Comparison of ENCODE assay signal across 22 mouse cellular contexts in genomic region chr10:128503532-128503931, GRCm38 (mm10). TPM values are rescaled to one million over a fixed set of nuclear protein-coding genes. Genes with fewer than 3 reads are reported as not detected.
DNase-seq lines count a peak whose midpoint lies in the region; ATAC-seq and TF ChIP-seq lines count a peak whose summit lies in the region.
"Had no signal": no experiment of that assay in that cellular context is flagged by ENCODE, and none has a peak within 500 bp of the region (broad histone marks: within the 10 kb centered on the region; RNA-seq: fewer than 3 reads in every experiment).

No protein-coding gene starts in this region.

- 0 out of 2 replicates have a peak overlapping the region, but pooled peaks have one; percentile 28 for H3K9ac ChIP-seq in heart, adult 2 months (ENCODE audit: low read depth, low read length)
- no peak overlapping the region for H3K9ac ChIP-seq in liver, embryonic 13.5 days
- H3K9ac ChIP-seq in liver, postnatal 0 days (replicated peaks), result no peak overlapping the region
- no peak overlapping the region for H3K9ac ChIP-seq in MEL (ENCODE audit: control insufficient read depth, low read depth, low read length, poor library complexity, severe bottlenecking)
- H3K9ac ChIP-seq: embryonic facial prominence, embryonic 15.5 days; heart, embryonic 15.5 days; hindbrain, embryonic 14.5 days had no signal

- TF ChIP-seq POLR2A in heart, adult 2 months (IDR thresholded peaks at IDR 0.05; ENCODE audit: insufficient read depth, low read depth, low read length), result no peak
- TF ChIP-seq POLR2A in MEL (IDR thresholded peaks at IDR 0.05; ENCODE audit: control insufficient read depth in 1 of 2, insufficient read depth in 1 of 2, low read depth in 1 of 2, low read length in 2 of 2, poor library complexity in 1 of 2), result no peak

- TF ChIP-seq EP300 in heart, adult 2 months (IDR thresholded peaks at IDR 0.05; ENCODE audit: insufficient read depth, low read depth, low read length), result no peak
- no peak for TF ChIP-seq EP300 in liver, postnatal 0 days (IDR thresholded peaks at IDR 0.05; ENCODE audit: low read depth)
- no peak for TF ChIP-seq EP300 in MEL (IDR thresholded peaks at IDR 0.05; ENCODE audit: low read depth in 1 of 2, low read length in 2 of 2)

- DNase-seq in heart, adult 2 months, result no peak
- no peak for DNase-seq in heart, postnatal 10 days
- DNase-seq in liver, embryonic 13.5 days, result no peak
- no peak for DNase-seq in liver, postnatal 0 days
- DNase-seq in MEL (ENCODE audit: low read depth, low spot score), result no peak
- no peak for DNase-seq in ovary, postnatal 10 days (ENCODE audit: low spot score)
- DNase-seq: adrenal gland, adult 8-10 months; adrenal gland, postnatal 36 days; cerebellum, adult 11 months; cerebellum, adult 8-10 months; cerebellum, postnatal 14 days; embryo, embryonic 11 days; gastrocnemius, postnatal 14 days had no signal

- no peaks in the 10 kb centered on the region for H3K36me3 ChIP-seq in heart, adult 2 months (ENCODE audit: control insufficient read depth, insufficient read depth, low read length)
- no peaks in the 10 kb centered on the region for H3K36me3 ChIP-seq in liver, embryonic 13.5 days
- no peaks in the 10 kb centered on the region for H3K36me3 ChIP-seq in liver, postnatal 0 days (replicated peaks; ENCODE audit: insufficient read depth, low read length)
- peaks cover 0 to 20% of the 10 kb centered on the region in 2 experiments; a peak in 2 of 4 replicates for H3K36me3 ChIP-seq in MEL (ENCODE audit: control insufficient read depth in 1 of 2, insufficient read depth in 2 of 2, low read length in 2 of 2)
- H3K36me3 ChIP-seq: heart, embryonic 15.5 days had no signal

- WGBS in heart, adult 2 months, result 66% methylated on average over 8 of the region's 8 CpGs
- WGBS in liver, embryonic 13.5 days (ENCODE audit: insufficient replicate concordance), result 79% methylated on average over 8 of the region's 8 CpGs
- WGBS in liver, postnatal 0 days (ENCODE audit: insufficient replicate concordance), result 75% methylated on average over 8 of the region's 8 CpGs

- no peaks in the 10 kb centered on the region for H3K9me3 ChIP-seq in liver, embryonic 13.5 days (replicated peaks)
- no peaks in the 10 kb centered on the region for H3K9me3 ChIP-seq in liver, postnatal 0 days (ENCODE audit: low read length)
- no peaks in the 10 kb centered on the region for H3K9me3 ChIP-seq in MEL (replicated peaks; ENCODE audit: insufficient read depth, low read length)
- H3K9me3 ChIP-seq: embryonic facial prominence, embryonic 15.5 days; heart, embryonic 15.5 days; hindbrain, embryonic 10.5 days had no signal

- H3K4me1 ChIP-seq in heart, adult 2 months (ENCODE audit: control insufficient read depth, insufficient read depth, low read length), result peaks cover 6% of the 10 kb centered on the region
- H3K4me1 ChIP-seq in liver, embryonic 13.5 days (replicated peaks), result peaks cover 54% of the 10 kb centered on the region
- H3K4me1 ChIP-seq in liver, postnatal 0 days (ENCODE audit: insufficient read depth), result peaks cover 31% of the 10 kb centered on the region
- peaks cover 11 to 21% of the 10 kb centered on the region in 2 experiments for H3K4me1 ChIP-seq in MEL (ENCODE audit: control insufficient read depth in 1 of 2, insufficient read depth in 2 of 2, low read length in 2 of 2)
- H3K4me1 ChIP-seq in brown adipose tissue, adult 24 weeks (ENCODE audit: control insufficient read depth, insufficient read depth, insufficient read length, low read length), result peaks cover 9% of the 10 kb centered on the region

- no peak overlapping the region for H3K4me2 ChIP-seq in liver, embryonic 13.5 days
- H3K4me2 ChIP-seq in liver, postnatal 0 days (ENCODE audit: low read depth, low read length), result no peak overlapping the region
- H3K4me2 ChIP-seq: embryonic facial prominence, embryonic 15.5 days; heart, embryonic 11.5 days; heart, embryonic 15.5 days; hindbrain, embryonic 14.5 days had no signal

- H3K27ac ChIP-seq in heart, adult 2 months, result peak overlapping the region; percentile 79
- 0 out of 2 replicates have a peak overlapping the region, but pooled peaks have one; percentile 3 for H3K27ac ChIP-seq in liver, embryonic 13.5 days
- H3K27ac ChIP-seq in liver, postnatal 0 days (ENCODE audit: low read depth), result no peak overlapping the region
- peak overlapping the region; percentile 78 for H3K27ac ChIP-seq in MEL (ENCODE audit: control insufficient read depth, low read depth, low read length)
- H3K27ac ChIP-seq in brown adipose tissue, adult 24 weeks (replicated peaks; ENCODE audit: low read depth, low read length), result peak overlapping the region; percentile 91
- H3K27ac ChIP-seq: embryonic facial prominence, embryonic 15.5 days; forebrain, embryonic 10.5 days; heart, embryonic 15.5 days; hindbrain, embryonic 10.5 days; hindbrain, embryonic 14.5 days had no signal

- intact Hi-C loops in heart, adult 2 months (cut with DNase I), result no loop called here
- intact Hi-C loops in heart, postnatal 10 days (cut with DNase I), result no loop called here

- no peak for ATAC-seq in liver, embryonic 13.5 days (ENCODE audit: low read depth)
- ATAC-seq in liver, postnatal 0 days, result no peak
- ATAC-seq: forebrain, embryonic 14.5 days had no signal

- no peaks in the 10 kb centered on the region; the same call in 1 of the 2 replicates for H3K79me2 ChIP-seq in heart, adult 2 months (replicated peaks; ENCODE audit: control insufficient read depth, insufficient read depth, low read length)
- H3K79me2 ChIP-seq in MEL (ENCODE audit: control insufficient read depth, insufficient read depth, low read length, poor library complexity), result no peaks in the 10 kb centered on the region; the same call in 1 of the 2 replicates

- H3K27me3 ChIP-seq in heart, adult 2 months (ENCODE audit: control insufficient read depth, insufficient read depth, low read length), result no peaks in the 10 kb centered on the region
- no peaks in the 10 kb centered on the region for H3K27me3 ChIP-seq in liver, embryonic 13.5 days
- H3K27me3 ChIP-seq in liver, postnatal 0 days (ENCODE audit: insufficient read depth, low read length), result no peaks in the 10 kb centered on the region
- H3K27me3 ChIP-seq in MEL (ENCODE audit: control insufficient read depth in 1 of 2, insufficient read depth in 2 of 2, low read length in 2 of 2), result no peaks in the 10 kb centered on the region
- H3K27me3 ChIP-seq: embryonic facial prominence, embryonic 15.5 days; heart, embryonic 15.5 days had no signal

- TF ChIP-seq RAD21 in MEL (IDR thresholded peaks at IDR 0.05; ENCODE audit: low read depth, low read length), result no peak

- H3K4me3 ChIP-seq in heart, adult 2 months, result peak overlapping the region; percentile 31
- no peak overlapping the region for H3K4me3 ChIP-seq in liver, embryonic 13.5 days (replicated peaks)
- no peak overlapping the region for H3K4me3 ChIP-seq in liver, postnatal 0 days (ENCODE audit: low read depth, low read length)
- H3K4me3 ChIP-seq in MEL (ENCODE audit: control insufficient read depth in 1 of 2, insufficient read depth in 1 of 2, low read depth in 2 of 2, low read length in 2 of 2), result no peak overlapping the region
- peak overlapping the region; percentile 45 for H3K4me3 ChIP-seq in brown adipose tissue, adult 24 weeks (ENCODE audit: insufficient read depth, low read depth, low read length)
- H3K4me3 ChIP-seq: embryonic facial prominence, embryonic 15.5 days; erythroblast, embryonic 14.5 days; forebrain, embryonic 10.5 days; heart, embryonic 15.5 days; hindbrain, embryonic 10.5 days had no signal

- TF ChIP-seq CTCF in heart, adult 2 months (IDR thresholded peaks at IDR 0.05), result no peak
- no peak for TF ChIP-seq CTCF in liver, postnatal 0 days (IDR thresholded peaks at IDR 0.05; ENCODE audit: low read depth)
- no peak for TF ChIP-seq CTCF in MEL (IDR thresholded peaks at IDR 0.05 in 2 of 3, conservative IDR thresholded peaks at IDR 0.05 in 1 of 3; ENCODE audit: control insufficient read depth in 1 of 3, insufficient read depth in 1 of 3, low read depth in 2 of 3, low read length in 3 of 3, poor library complexity in 1 of 3, severe bottlenecking in 1 of 3)

RNA-seq across cellular contexts. Expression of gene Myl6b, which starts 5.0 kb away (rescaled TPM):
- 1 to 10 TPM; 3.5 to 3.8 TPM for total RNA-seq in heart, adult 2 months (2021)
- polyA plus RNA-seq in heart, adult 2 months (2012; rRNA removed), result 2.9 and 4.1 TPM in 2 replicates
- 1 to 10 TPM; 4.1 to 4.5 TPM for total RNA-seq in heart, postnatal 10 days (2021)
- 1.2 and 1.3 TPM in 2 replicates for polyA plus RNA-seq in liver, embryonic 13.5 days (2015; fragmentation: Nextera tagmentation; extraction: Ambion mirVana)
- 1.5 and 1.7 TPM in 2 replicates for polyA plus RNA-seq in liver, postnatal 0 days (2015; fragmentation: Nextera tagmentation; extraction: Ambion mirVana)
- total RNA-seq in MEL (2012; rRNA removed), result 1.8 and 2.6 TPM in 2 replicates
- 10 to 100 TPM in 1 of 2 experiments, not detected in 1; 18.8 TPM for polyA plus RNA-seq in MEL (2012; ENCODE audit: insufficient read depth in 1 of 2, insufficient read length in 2 of 2, low read depth in 1 of 2, low replicate concordance in 2 of 2, missing spikeins in 1 of 2)
- polyA plus RNA-seq in brown adipose tissue, adult 24 weeks (2012; ENCODE audit: insufficient read depth, insufficient read length, missing spikeins), result 13.5 and 24.5 TPM in 2 replicates

RNA-seq across cellular contexts. Expression of gene Myl6, which starts 9.6 kb away (rescaled TPM):
- 100 to 1,000 TPM; 242 to 302 TPM for total RNA-seq in heart, adult 2 months (2021)
- 379 and 468 TPM in 2 replicates for polyA plus RNA-seq in heart, adult 2 months (2012; rRNA removed)
- 100 to 1,000 TPM; 500 to 506 TPM for total RNA-seq in heart, postnatal 10 days (2021)
- 498 and 524 TPM in 2 replicates for polyA plus RNA-seq in liver, embryonic 13.5 days (2015; fragmentation: Nextera tagmentation; extraction: Ambion mirVana)
- 437 and 442 TPM in 2 replicates for polyA plus RNA-seq in liver, postnatal 0 days (2015; fragmentation: Nextera tagmentation; extraction: Ambion mirVana)
- total RNA-seq in MEL (2012; rRNA removed), result 560 and 589 TPM in 2 replicates
- polyA plus RNA-seq in MEL (2012; ENCODE audit: insufficient read depth in 1 of 2, insufficient read length in 2 of 2, low read depth in 1 of 2, low replicate concordance in 2 of 2, missing spikeins in 1 of 2), result 100 to 1,000 TPM in 1 of 2 experiments, not detected in 1; 399 TPM
- 1,414 and 1,508 TPM in 2 replicates for polyA plus RNA-seq in brown adipose tissue, adult 24 weeks (2012; ENCODE audit: insufficient read depth, insufficient read length, missing spikeins)

RNA-seq across cellular contexts. Expression of gene Esyt1, which starts 22.1 kb away (rescaled TPM):
- 10 to 100 TPM; 16.4 to 17.9 TPM for total RNA-seq in heart, adult 2 months (2021)
- polyA plus RNA-seq in heart, adult 2 months (2012; rRNA removed), result 23.6 and 24.7 TPM in 2 replicates
- total RNA-seq in heart, postnatal 10 days (2021), result 10 to 100 TPM; 28.5 to 29.9 TPM
- polyA plus RNA-seq in liver, embryonic 13.5 days (2015; fragmentation: Nextera tagmentation; extraction: Ambion mirVana), result 9.9 and 10.6 TPM in 2 replicates
- polyA plus RNA-seq in liver, postnatal 0 days (2015; fragmentation: Nextera tagmentation; extraction: Ambion mirVana), result 6.6 and 7.6 TPM in 2 replicates
- total RNA-seq in MEL (2012; rRNA removed), result 35.1 and 35.9 TPM in 2 replicates
- 10 to 100 TPM; 53.4 to 57.0 TPM for polyA plus RNA-seq in MEL (2012; ENCODE audit: insufficient read depth in 1 of 2, insufficient read length in 2 of 2, low read depth in 1 of 2, low replicate concordance in 2 of 2, missing spikeins in 1 of 2)
- 31.6 and 35.5 TPM in 2 replicates for polyA plus RNA-seq in brown adipose tissue, adult 24 weeks (2012; ENCODE audit: insufficient read depth, insufficient read length, missing spikeins)

RNA-seq across cellular contexts. Expression of gene Zc3h10, which starts 44.0 kb away (rescaled TPM):
- 1 to 10 TPM; 7.5 to 7.6 TPM for total RNA-seq in heart, adult 2 months (2021)
- polyA plus RNA-seq in heart, adult 2 months (2012; rRNA removed), result 6.6 and 6.8 TPM in 2 replicates
- total RNA-seq in heart, postnatal 10 days (2021), result 10 to 100 TPM in 1 of 2 experiments, 1 to 10 TPM in 1; 9.8 to 10.1 TPM
- polyA plus RNA-seq in liver, embryonic 13.5 days (2015; fragmentation: Nextera tagmentation; extraction: Ambion mirVana), result 6.2 and 7.1 TPM in 2 replicates
- polyA plus RNA-seq in liver, postnatal 0 days (2015; fragmentation: Nextera tagmentation; extraction: Ambion mirVana), result 5.0 and 5.4 TPM in 2 replicates
- total RNA-seq in MEL (2012; rRNA removed), result 14.2 and 14.6 TPM in 2 replicates
- 10 to 100 TPM in 1 of 2 experiments, not detected in 1; 17.3 TPM for polyA plus RNA-seq in MEL (2012; ENCODE audit: insufficient read depth in 1 of 2, insufficient read length in 2 of 2, low read depth in 1 of 2, low replicate concordance in 2 of 2, missing spikeins in 1 of 2)
- 4.7 TPM in 2 replicates for polyA plus RNA-seq in brown adipose tissue, adult 24 weeks (2012; ENCODE audit: insufficient read depth, insufficient read length, missing spikeins)

RNA-seq across cellular contexts. Expression of gene Smarcc2, which starts 44.5 kb away (rescaled TPM):
- total RNA-seq in heart, adult 2 months (2021), result 10 to 100 TPM; 75.5 to 77.6 TPM
- 49.1 and 61.1 TPM in 2 replicates for polyA plus RNA-seq in heart, adult 2 months (2012; rRNA removed)
- 10 to 100 TPM; 83.6 to 95.9 TPM for total RNA-seq in heart, postnatal 10 days (2021)
- 18.5 and 30.1 TPM in 2 replicates for polyA plus RNA-seq in liver, embryonic 13.5 days (2015; fragmentation: Nextera tagmentation; extraction: Ambion mirVana)
- polyA plus RNA-seq in liver, postnatal 0 days (2015; fragmentation: Nextera tagmentation; extraction: Ambion mirVana), result 13.4 and 14.7 TPM in 2 replicates
- 22.3 and 24.8 TPM in 2 replicates for total RNA-seq in MEL (2012; rRNA removed)
- 100 to 1,000 TPM in 1 of 2 experiments, 10 to 100 TPM in 1; 68.8 to 226 TPM for polyA plus RNA-seq in MEL (2012; ENCODE audit: insufficient read depth in 1 of 2, insufficient read length in 2 of 2, low read depth in 1 of 2, low replicate concordance in 2 of 2, missing spikeins in 1 of 2)
- polyA plus RNA-seq in brown adipose tissue, adult 24 weeks (2012; ENCODE audit: insufficient read depth, insufficient read length, missing spikeins), result 63.7 and 94.7 TPM in 2 replicates

Comparison
In these comparisons a context has a peak if more than half of its experiments do, and no peak if none do; other contexts are left out.
1. H3K4me3 ChIP-seq: peak in heart, adult 2 months (single experiment) and brown adipose tissue, adult 24 weeks (single experiment); none in liver, embryonic 13.5 days (single experiment), liver, postnatal 0 days (single experiment) and MEL (0 of 2).